Mouse (Mus musculus) thymus, adult 2 months (tissue): ENCODE data around the gene Ceacam20. TPM values are rescaled to one million over a fixed set of nuclear protein-coding genes. Genes with fewer than 3 reads are reported as not detected.
"Not testable (repeated sequence)": the region's sequence is repeated elsewhere in the genome, so short reads cannot be mapped to it uniquely, and the experiment has no call there.

ENCODE experiments used
- DNase-seq: peaks from one replicate; pipeline ENCODE4 v3.0.0; 2021
- H3K27ac ChIP-seq: fragments of 200-500 bp; 2 replicates; pipeline ENCODE4 v1.5.1; 2012; ENCODE audit warnings: low read length, control low read depth; ENCODE audit not compliant: control insufficient read depth, insufficient read depth
- H3K27me3 ChIP-seq: fragments of 200-500 bp; 2 replicates; pipeline ENCODE4 v1.6.1; 2012; ENCODE audit warnings: mild to moderate bottlenecking, low read length, moderate library complexity, mixed read lengths; ENCODE audit not compliant: control insufficient read depth, insufficient read depth
- H3K36me3 ChIP-seq: fragments of 200-500 bp; 2 replicates; pipeline ENCODE4 v1.6.1; 2012; ENCODE audit warnings: mild to moderate bottlenecking, low read length, moderate library complexity; ENCODE audit not compliant: control insufficient read depth, insufficient read depth
- H3K4me1 ChIP-seq: fragments of 200-500 bp; replicated peaks from 2 replicates; pipeline ENCODE4 v1.6.1; 2012; ENCODE audit warnings: low read length; ENCODE audit not compliant: control insufficient read depth, insufficient read depth
- H3K4me3 ChIP-seq: fragments of 200-500 bp; 2 replicates; pipeline ENCODE4 v1.5.1; 2012; ENCODE audit warnings: mild to moderate bottlenecking, low read length, control low read depth, moderate library complexity; ENCODE audit not compliant: control insufficient read depth, insufficient read depth
- CTCF ChIP-seq: fragments of 200-500 bp; IDR thresholded peaks from 2 replicates; pipeline ENCODE4 v1.5.1; 2012; ENCODE audit warnings: mild to moderate bottlenecking, control low read depth, low read length, moderate library complexity, borderline replicate concordance; ENCODE audit not compliant: control insufficient read depth, poor library complexity, insufficient read depth; ENCODE audit errors: extremely low read depth
- POLR2A ChIP-seq: fragments of 200-500 bp; IDR thresholded peaks from 2 replicates; pipeline ENCODE4 v1.6.1; 2012; ENCODE audit warnings: mild to moderate bottlenecking, low read length, control low read depth, moderate library complexity; ENCODE audit not compliant: control insufficient read depth, poor library complexity, insufficient read depth; ENCODE audit errors: extremely low read depth
- WGBS: fragments of 180-500 bp; shearing (Covaris S2); methylation state at CpG from one replicate; pipeline ENCODE4 v1.1.7; 2018; 5-methylcytosine and 5-hydroxymethylcytosine counted together
- polyA plus RNA-seq: library from polyadenylated mRNA; depleted of rRNA; stranded (reverse); fragments of >200 nt; gene quantifications from 2 replicates; pipeline ENCODE4 v1.2.3, GENCODE M21; 2012

Ceacam20 gene
- polyA plus RNA-seq, 1 experiment = 0.49 TPM

- TF ChIP-seq POLR2A (no peak), CTCF (no peak)
- DNase-seq = no peak
- 81% methylated on average over 1 of the region's 1 CpGs for WGBS
- Histone ChIP-seq H3K27me3 (no peaks in the 10 kb centered on the region), H3K4me1 (no peaks in the 10 kb centered on the region), H3K4me3 (no peak overlapping the region), H3K36me3 (no peaks in the 10 kb centered on the region), H3K27ac (no peak overlapping the region)
Observed at GRCm38 (mm10) chr7:19962423-19962822, 2.8 kb upstream of the Ceacam20 start.

GRCm38 (mm10) chr7:19969106-19969505 is 3.9 kb downstream of the Ceacam20 start:
- Histone ChIP-seq H3K4me1 (no peaks in the 10 kb centered on the region), H3K27ac (no peak overlapping the region), H3K4me3 (no peak overlapping the region), H3K36me3 (no peaks in the 10 kb centered on the region), H3K27me3 (no peaks in the 10 kb centered on the region)
- WGBS = 82% methylated on average over 3 of the region's 3 CpGs
- no peak for TF ChIP-seq POLR2A
- TF ChIP-seq CTCF = no peak
- no peak for DNase-seq

DNA sequence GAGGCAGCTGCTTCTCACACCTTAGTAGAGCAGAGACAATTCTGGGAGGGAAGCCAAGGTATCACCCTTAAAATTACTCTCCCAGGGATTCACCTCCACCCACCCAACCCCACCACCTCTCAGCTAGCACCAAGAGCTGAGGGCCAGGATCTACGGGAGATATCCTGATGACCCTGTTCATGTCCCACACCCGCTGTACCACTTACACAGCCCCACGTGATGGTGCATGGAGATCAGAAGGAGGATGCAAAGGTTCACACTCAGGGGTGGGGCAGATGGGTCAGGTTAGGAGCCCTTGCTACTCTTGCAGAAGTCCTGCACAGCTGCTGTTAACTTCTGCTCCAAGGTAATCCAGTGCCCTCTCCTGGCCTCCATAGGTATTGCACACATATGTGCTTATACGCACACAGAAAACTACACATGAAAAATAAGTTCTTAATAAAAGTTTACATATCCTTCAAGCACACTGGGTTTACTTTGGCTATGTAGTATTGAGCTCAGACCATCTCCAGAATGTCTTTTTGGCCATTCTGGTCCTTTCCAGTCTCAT is 4.4 kb downstream of the Ceacam20 start:
- no peak overlapping the region for H3K4me3 ChIP-seq
- no peak overlapping the region for H3K27ac ChIP-seq
- no peaks in the 10 kb centered on the region for H3K4me1 ChIP-seq
- DNase-seq = no peak
- TF ChIP-seq CTCF (no peak), POLR2A (no peak)
- WGBS = 97% methylated on average over 4 of the region's 4 CpGs
- H3K36me3 ChIP-seq = no peaks in the 10 kb centered on the region
- H3K27me3 ChIP-seq = no peaks in the 10 kb centered on the region

GRCm38 (mm10) chr7:19970196-19970595 is 5.0 kb downstream of the Ceacam20 start:
- H3K4me3 ChIP-seq = no peak overlapping the region
- no peak for DNase-seq

DNA sequence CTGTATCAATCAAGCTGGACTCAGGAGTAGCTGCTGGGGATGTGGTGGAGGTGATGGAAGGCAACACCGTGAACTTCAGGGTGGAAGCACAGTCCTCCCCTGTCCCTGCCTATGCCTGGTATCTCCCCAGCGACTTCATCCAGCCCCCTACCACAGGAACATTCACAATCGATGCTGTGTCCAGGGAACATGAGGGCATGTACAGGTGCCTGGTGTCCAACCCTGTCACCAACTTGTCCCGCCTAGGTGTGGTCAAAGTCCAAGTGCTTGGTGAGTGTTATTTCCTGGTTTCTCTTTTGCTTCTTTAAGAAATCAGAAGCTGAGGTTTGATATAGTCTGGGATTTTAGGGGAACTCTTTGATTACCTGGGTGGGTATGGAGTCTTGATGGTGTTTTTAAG is 6.3 kb downstream of the Ceacam20 start:
- Histone ChIP-seq H3K4me3 (no peak overlapping the region), H3K27ac (no peak overlapping the region), H3K4me1 (no peaks in the 10 kb centered on the region), H3K27me3 (no peaks in the 10 kb centered on the region), H3K36me3 (no peaks in the 10 kb centered on the region)
- DNase-seq = no peak
- 93% methylated on average over 4 of the region's 4 CpGs for WGBS
- TF ChIP-seq POLR2A (no peak), CTCF (no peak)

More at GRCm38 (mm10) chr7:19970196-19970595, 5.0 kb downstream of the Ceacam20 start:
- TF ChIP-seq CTCF (no peak), POLR2A (no peak)
- H3K4me1 ChIP-seq = no peaks in the 10 kb centered on the region
- no peaks in the 10 kb centered on the region for H3K36me3 ChIP-seq
- no peaks in the 10 kb centered on the region for H3K27me3 ChIP-seq
- 95% methylated on average over 8 of the region's 8 CpGs for WGBS
- H3K27ac ChIP-seq = no peak overlapping the region

GRCm38 (mm10) chr7:19991165-19991564 is 26.0 kb downstream of the Ceacam20 start, which contains the start of gene Nlrp9b:
Gene Nlrp9b, plus strand, starts transcription at chr7:19991465.
- WGBS = 70% methylated on average over 8 of the region's 8 CpGs
- not testable (repeated sequence) for H3K36me3 ChIP-seq, H3K27me3 ChIP-seq

GRCm38 (mm10) chr7:19996721-19997120 is 31.5 kb downstream of the Ceacam20 start:
- not testable (repeated sequence) for H3K4me1 ChIP-seq, H3K27me3 ChIP-seq, H3K27ac ChIP-seq, DNase-seq, H3K36me3 ChIP-seq, H3K4me3 ChIP-seq
- WGBS = 76% methylated on average over 3 of the region's 3 CpGs

More at GRCm38 (mm10) chr7:19991165-19991564, 26.0 kb downstream of the Ceacam20 start, which contains the start of gene Nlrp9b:
- H3K4me1 ChIP-seq, H3K4me3 ChIP-seq, DNase-seq, H3K27ac ChIP-seq: not testable (repeated sequence)
